Mouse (Mus musculus) midbrain, embryonic 15.5 days (tissue): Measurements from ENCODE around the gene Msi2. TPM values are rescaled to one million over a fixed set of nuclear protein-coding genes. Genes with fewer than 3 reads are reported as not detected.
A peak's percentile ranks its signal among the peaks of the same experiment; 100 is the strongest.

Source experiments
- ATAC-seq: fragments of 200-750 bp; cut with Nextera tagmentation; replicated peaks from 2 replicates; pipeline ENCODE4 v1.8.0; 2017; ENCODE audit warnings: moderate TSS enrichment
- H3K27ac ChIP-seq: fragments of 300-500 bp; sonication (generic); 2 replicates; pipeline ENCODE4 v1.5.1; 2015; ENCODE audit warnings: mild to moderate bottlenecking, inconsistent platforms
- H3K27me3 ChIP-seq: fragments of 300-500 bp; sonication (generic); replicated peaks from 2 replicates; pipeline ENCODE4 v1.6.1; 2015; ENCODE audit warnings: inconsistent platforms
- H3K36me3 ChIP-seq: fragments of 300-500 bp; sonication (generic); replicated peaks from 2 replicates; pipeline ENCODE4 v1.6.1; 2015; ENCODE audit warnings: inconsistent platforms
- H3K4me1 ChIP-seq: fragments of 300-500 bp; sonication (generic); 2 replicates; pipeline ENCODE4 v1.6.1; 2015; ENCODE audit warnings: inconsistent platforms
- H3K4me2 ChIP-seq: fragments of 300-500 bp; sonication (generic); 2 replicates; pipeline ENCODE4 v1.6.1; 2015; ENCODE audit warnings: inconsistent platforms, mild to moderate bottlenecking, moderate library complexity
- H3K4me3 ChIP-seq: fragments of 300-500 bp; sonication (generic); 2 replicates; pipeline ENCODE4 v1.5.1; 2015; ENCODE audit warnings: mild to moderate bottlenecking, inconsistent platforms
- H3K9ac ChIP-seq: fragments of 300-500 bp; sonication (generic); 2 replicates; pipeline ENCODE4 v1.6.1; 2015; ENCODE audit warnings: mild to moderate bottlenecking, inconsistent platforms
- H3K9me3 ChIP-seq: fragments of 300-500 bp; sonication (generic); 2 replicates; pipeline ENCODE4 v1.6.1; 2016; ENCODE audit warnings: inconsistent platforms
- whole genome bisulfite sequencing: fragments of 180-500 bp; shearing (Covaris S2); methylation state at CpG from one replicate; pipeline ENCODE4 v1.1.7; 2015; ENCODE audit warnings: mixed read lengths; 5-methylcytosine and 5-hydroxymethylcytosine counted together
- polyA plus RNA-seq: library from polyadenylated mRNA; unstranded; fragments of >200 nt; fragmentation: Nextera tagmentation; extraction: Ambion mirVana; gene quantifications from 2 replicates; pipeline ENCODE4 v1.2.1, GENCODE M21; 2015

Gene Msi2
- polyA plus RNA-seq, 1 experiment from 2014 or later: 33.6 TPM

DNA sequence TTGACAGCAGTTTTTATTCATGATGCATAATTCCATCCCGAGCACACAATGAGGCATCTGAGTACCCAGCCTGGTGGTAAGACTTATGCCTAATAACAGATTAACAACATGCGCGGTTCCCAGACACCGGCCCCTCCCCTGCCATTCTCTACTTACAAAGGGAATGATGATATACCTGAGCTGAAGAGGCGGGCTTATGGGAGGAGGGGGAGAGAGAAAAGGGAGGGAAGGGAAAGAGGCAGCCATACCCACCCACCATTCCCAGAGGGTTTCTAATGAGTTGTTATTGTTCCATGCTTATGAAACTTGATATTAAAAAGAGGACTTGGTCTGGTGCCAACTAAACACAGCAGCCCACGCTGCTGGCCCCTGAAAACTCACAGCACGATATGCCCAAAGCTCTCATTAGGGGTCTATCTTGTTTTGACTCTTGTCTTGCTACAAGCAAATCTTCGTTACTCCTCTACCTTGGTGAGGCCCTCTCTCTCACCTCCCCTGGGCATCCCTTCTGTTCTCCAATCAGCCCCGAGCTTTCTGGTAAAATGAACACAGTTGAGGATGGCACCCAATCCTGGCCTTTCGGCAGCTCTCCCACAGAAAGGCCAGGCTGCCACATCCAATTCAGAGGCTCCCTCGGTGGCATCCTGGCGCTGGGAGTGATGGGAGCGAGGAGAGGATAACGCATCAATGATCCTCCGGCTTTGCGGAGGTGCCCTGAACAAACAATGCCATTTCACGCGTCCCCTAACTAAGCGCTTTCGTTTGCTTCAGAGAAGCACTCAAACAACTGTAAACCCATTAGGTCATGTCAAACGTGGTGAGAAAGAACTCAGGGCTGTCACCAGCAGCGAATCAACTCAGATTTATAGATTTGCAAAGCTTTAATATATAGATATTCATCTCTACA, 286.7 kb downstream of the Msi2 start:
- Histone ChIP-seq H3K9me3 (no peaks in the 10 kb centered on the region), H3K9ac (0 out of 2 replicates have a peak overlapping the region, but pooled peaks have one; percentile 7), H3K27ac (peak overlapping the region; percentile 71), H3K4me2 (peak overlapping the region; percentile 3; the same call in 1 of the 2 replicates), H3K4me1 (peaks cover 57% of the 10 kb centered on the region), H3K36me3 (no peaks in the 10 kb centered on the region), H3K27me3 (no peaks in the 10 kb centered on the region), H3K4me3 (no peak overlapping the region)
- ATAC-seq: peak; percentile 51; the same call in 1 of the 2 replicates
- 23% methylated on average over 22 of the region's 22 CpGs for WGBS

DNA sequence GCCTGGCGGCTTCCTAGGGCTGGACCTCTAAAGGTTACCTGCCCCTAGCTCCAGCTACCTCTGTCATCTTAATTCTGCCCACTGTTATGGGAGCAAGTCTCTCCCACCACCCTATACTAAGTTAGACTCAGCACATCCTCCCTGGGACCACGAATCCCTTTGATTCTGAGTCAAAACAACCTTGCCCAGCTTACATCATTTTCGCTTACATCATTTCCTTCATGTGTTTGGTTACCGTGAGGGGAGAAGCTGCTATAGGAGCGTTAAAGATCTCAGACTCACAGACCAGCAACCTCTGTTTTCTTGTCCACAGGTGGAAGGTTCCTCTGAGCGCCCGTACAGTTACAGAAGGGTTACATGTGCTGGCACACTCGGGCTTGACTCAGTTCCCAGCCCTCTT, 288.0 kb downstream of the Msi2 start:
- H3K9me3 ChIP-seq: no peaks in the 10 kb centered on the region
- H3K27ac ChIP-seq: no peak overlapping the region
- H3K27me3 ChIP-seq: no peaks in the 10 kb centered on the region
- H3K9ac ChIP-seq: no peak overlapping the region
- 88% methylated on average over 8 of the region's 8 CpGs for WGBS
- H3K4me2 ChIP-seq: no peak overlapping the region
- H3K4me1 ChIP-seq: peaks cover 57% of the 10 kb centered on the region
- ATAC-seq: no peak
- no peak overlapping the region for H3K4me3 ChIP-seq
- H3K36me3 ChIP-seq: no peaks in the 10 kb centered on the region

DNA sequence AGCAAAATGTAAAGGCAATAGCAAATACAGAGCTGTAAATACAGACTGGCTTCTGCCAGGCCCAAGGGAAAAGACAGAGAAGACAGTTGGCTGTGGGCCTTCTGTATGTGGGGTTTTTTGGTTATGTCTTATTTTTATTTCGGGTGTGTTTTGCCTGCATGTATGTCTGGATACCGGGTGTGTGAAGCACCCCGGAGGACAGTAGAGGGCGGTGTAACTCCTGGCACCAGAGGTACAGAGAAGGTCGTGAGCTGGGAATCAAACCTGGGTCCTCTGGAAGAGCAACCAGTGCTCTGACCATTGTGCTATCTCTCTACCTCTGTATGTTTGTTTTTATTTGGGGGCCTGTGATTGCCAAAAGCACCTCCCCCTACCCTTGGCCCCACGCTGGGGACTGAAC, 288.6 kb downstream of the Msi2 start:
- WGBS: 95% methylated on average over 6 of the region's 6 CpGs
- no peaks in the 10 kb centered on the region for H3K9me3 ChIP-seq
- no peak overlapping the region for H3K27ac ChIP-seq
- H3K27me3 ChIP-seq: no peaks in the 10 kb centered on the region
- ATAC-seq: no peak
- no peak overlapping the region for H3K9ac ChIP-seq
- H3K4me1 ChIP-seq: peaks cover 61% of the 10 kb centered on the region
- no peak overlapping the region for H3K4me3 ChIP-seq
- H3K36me3 ChIP-seq: no peaks in the 10 kb centered on the region
- no peak overlapping the region for H3K4me2 ChIP-seq

DNA sequence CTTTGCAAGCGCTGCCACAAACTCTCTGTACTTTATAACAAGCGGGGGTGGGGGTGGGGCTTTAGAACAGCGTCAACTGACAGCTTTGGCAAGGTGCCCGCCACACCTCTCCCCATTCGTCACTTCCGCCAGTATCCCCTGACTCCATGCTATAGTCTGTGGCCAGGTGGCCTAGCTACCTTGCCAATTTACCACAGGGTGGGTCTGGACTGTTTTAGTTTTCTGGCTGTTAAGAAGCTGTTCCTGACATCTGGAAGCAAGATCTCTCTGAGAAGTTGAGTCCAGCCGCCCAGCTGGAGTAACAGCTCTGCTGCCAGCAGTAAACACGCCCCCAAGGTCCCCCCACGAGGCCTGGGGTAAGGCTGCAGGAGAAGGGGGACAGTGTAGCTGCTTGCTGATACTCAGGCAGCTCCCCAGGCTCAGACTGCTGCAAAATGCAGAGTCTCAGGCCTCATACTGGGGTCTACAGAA, 292.6 kb downstream of the Msi2 start:
- no peaks in the 10 kb centered on the region for H3K36me3 ChIP-seq
- peaks cover 78% of the 10 kb centered on the region for H3K4me1 ChIP-seq
- WGBS: 50% methylated on average over 9 of the region's 9 CpGs
- H3K4me2 ChIP-seq: no peak overlapping the region
- H3K27ac ChIP-seq: peak overlapping the region; percentile 46; the same call in 1 of the 2 replicates
- H3K4me3 ChIP-seq: no peak overlapping the region
- H3K27me3 ChIP-seq: no peaks in the 10 kb centered on the region
- no peak for ATAC-seq
- H3K9ac ChIP-seq: no peak overlapping the region
- no peaks in the 10 kb centered on the region for H3K9me3 ChIP-seq

DNA sequence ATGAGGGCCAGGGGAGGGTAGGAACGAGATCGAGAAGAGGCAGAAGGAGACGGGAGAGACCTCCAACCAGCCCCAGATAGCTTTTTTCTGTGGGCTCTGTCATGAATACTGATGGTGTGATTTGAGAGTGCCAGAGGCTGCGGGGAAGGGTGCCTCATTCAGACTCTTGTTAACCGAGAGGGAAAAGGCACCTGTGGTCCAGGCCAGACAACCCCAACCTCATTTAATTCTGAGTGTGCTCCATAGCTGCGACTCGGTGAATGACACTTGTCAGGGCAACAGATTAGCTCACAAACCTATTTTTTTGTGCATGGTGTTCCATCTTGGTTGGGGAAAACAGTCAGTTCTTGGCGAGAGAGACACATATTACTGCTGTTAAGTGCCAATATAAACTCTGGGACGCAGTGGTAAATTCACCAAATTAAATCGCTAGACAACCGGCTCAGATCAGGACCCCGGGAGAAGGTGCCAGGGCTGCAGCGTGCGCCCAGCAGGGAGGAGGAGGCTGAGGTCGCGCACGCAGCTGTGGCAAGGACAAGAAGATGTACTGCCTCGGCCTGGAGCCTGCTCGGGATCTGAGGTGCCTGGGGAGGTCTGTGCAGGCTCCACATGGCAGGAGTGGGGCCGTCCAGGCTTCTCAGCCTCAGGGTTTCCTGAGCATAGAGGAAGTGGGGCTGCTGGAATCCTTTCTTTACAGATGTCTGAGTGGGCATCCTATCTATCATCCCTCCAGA, 294.1 kb downstream of the Msi2 start:
- WGBS: 37% methylated on average over 20 of the region's 20 CpGs
- Histone ChIP-seq H3K4me3 (no peak overlapping the region), H3K9me3 (no peaks in the 10 kb centered on the region), H3K27ac (peak overlapping the region; percentile 40), H3K36me3 (no peaks in the 10 kb centered on the region), H3K9ac (no peak overlapping the region), H3K4me1 (peaks cover 76% of the 10 kb centered on the region), H3K27me3 (no peaks in the 10 kb centered on the region), H3K4me2 (no peak overlapping the region)
- ATAC-seq: no peak

DNA sequence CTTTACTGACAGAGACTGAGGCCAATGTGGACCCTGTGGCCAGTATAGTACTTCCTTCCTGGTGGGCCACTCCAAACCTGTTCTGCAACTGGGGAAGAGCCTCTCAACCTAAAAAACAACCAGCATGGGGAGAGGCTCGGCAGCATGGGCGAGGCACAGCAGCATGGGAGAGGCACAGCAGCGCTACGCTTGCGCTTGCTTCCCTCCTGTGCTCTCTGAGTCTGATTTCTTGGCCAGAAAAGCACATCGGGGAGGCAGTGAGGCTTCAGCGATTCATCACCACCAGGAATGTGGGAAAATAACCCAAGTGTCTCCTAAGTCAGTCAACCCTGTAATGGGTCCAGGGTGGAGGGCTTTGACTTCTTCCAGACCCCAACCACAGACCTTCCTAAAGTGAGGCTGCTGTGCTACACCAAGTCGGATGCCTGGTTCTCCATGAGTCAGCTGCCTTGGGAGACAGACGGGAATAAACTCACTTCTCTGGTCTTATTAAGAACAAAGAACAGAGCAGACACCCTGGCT, 297.2 kb downstream of the Msi2 start:
- H3K27ac ChIP-seq: peak overlapping the region; percentile 65
- 50% methylated on average over 9 of the region's 9 CpGs for WGBS
- H3K36me3 ChIP-seq: no peaks in the 10 kb centered on the region
- H3K9me3 ChIP-seq: no peaks in the 10 kb centered on the region
- peaks cover 48% of the 10 kb centered on the region for H3K4me1 ChIP-seq
- H3K27me3 ChIP-seq: no peaks in the 10 kb centered on the region
- H3K4me2 ChIP-seq: no peak overlapping the region
- ATAC-seq: no peak
- H3K4me3 ChIP-seq: no peak overlapping the region
- H3K9ac ChIP-seq: no peak overlapping the region

DNA sequence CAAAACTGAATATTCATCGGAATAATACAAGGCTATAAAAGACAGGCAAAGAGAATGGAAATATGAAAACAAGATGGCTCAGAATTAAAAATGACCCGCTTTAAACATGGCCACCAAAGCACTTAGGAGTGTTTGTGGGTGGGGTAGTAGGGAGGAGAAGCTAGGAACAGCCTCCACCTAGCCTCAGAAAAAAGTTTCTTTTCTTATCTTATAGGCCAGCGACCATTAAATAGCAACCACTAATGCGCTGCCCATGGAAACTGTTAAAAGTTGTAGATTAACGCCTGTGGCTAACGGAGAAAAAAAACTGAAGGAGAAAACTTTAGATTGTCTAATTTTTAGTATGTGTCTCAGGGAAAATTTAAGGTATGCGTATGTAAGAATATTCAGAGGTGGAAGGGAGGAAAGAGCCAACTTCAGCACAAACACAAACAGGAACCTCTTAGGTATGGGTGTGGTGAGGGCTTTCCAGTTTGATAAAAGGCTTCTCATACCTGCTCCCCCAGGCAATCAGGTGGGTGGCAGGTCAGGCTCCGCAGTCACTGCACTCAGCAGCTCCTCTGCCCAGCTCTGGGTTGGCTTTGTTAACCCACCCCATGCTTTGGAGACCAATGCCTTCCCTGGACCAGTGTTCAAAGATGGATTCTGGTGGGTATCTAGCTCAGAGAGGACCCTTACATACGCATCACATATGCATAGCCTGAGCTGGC, 298.5 kb downstream of the Msi2 start:
- no peak for ATAC-seq
- Histone ChIP-seq H3K9me3 (no peaks in the 10 kb centered on the region), H3K4me3 (no peak overlapping the region), H3K27me3 (no peaks in the 10 kb centered on the region), H3K4me2 (no peak overlapping the region), H3K27ac (no peak overlapping the region), H3K4me1 (peaks cover 44% of the 10 kb centered on the region), H3K9ac (no peak overlapping the region), H3K36me3 (no peaks in the 10 kb centered on the region)
- WGBS: 91% methylated on average over 9 of the region's 9 CpGs

DNA sequence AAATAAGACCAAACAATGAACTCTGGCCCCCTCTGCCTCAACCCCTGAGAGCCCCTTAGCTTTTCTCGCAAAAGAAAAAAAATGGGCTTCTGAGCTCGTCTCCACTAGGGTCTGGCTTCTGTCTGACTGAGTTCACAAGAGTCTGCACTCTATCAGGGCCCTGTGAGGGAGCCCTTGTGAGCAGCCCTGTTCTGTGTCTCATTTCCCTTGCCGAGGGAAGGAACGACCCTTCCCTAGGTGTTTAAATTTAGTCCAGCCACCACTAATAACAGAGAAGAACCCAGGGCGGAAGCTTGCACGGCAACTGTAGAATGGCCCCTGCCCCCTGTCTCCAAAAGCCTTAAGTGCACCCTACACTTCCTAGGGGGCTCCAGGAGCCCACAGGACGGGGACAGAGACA, 299.2 kb downstream of the Msi2 start:
- no peaks in the 10 kb centered on the region for H3K27me3 ChIP-seq
- WGBS: 60% methylated on average over 7 of the region's 7 CpGs
- no peaks in the 10 kb centered on the region for H3K9me3 ChIP-seq
- H3K27ac ChIP-seq: no peak overlapping the region
- peaks cover 44% of the 10 kb centered on the region for H3K4me1 ChIP-seq
- no peak overlapping the region for H3K4me2 ChIP-seq
- H3K4me3 ChIP-seq: no peak overlapping the region
- H3K36me3 ChIP-seq: no peaks in the 10 kb centered on the region
- H3K9ac ChIP-seq: no peak overlapping the region
- no peak for ATAC-seq

DNA sequence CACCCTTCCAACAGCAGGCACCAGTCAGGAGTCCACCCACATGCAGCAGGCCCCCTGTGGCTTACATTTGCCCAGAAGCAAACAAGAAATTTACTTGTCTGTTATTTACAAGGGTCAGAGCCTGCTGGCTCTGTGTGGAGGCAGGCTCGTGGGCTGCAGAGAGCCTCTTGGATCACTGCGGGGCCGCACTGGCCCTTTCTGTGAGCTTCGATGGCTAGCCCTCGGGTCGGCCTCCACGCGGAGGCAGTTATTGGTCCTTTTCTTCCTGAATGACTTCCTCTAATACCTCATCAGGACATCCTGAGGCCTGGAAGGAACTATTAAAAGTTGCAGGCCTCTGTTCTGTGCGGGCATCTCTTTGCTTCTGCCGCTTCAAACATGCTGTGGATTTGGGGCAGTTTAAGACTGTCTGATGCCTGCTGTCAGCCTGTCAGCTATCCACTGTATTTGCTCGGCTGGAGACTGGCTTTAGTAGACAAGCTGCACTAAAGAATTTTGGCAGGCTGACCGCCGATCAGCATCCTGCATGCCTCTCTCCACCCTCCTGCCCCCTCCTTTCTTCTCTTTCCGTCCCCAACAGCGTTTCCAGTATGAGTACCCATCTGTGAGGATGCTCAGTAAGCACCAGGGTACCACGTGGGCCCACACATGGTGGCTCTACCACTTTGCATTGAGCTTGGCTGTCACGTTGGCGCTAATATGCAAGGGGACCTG, 304.0 kb downstream of the Msi2 start:
- Histone ChIP-seq H3K27me3 (no peaks in the 10 kb centered on the region), H3K4me3 (no peak overlapping the region), H3K36me3 (no peaks in the 10 kb centered on the region), H3K27ac (peak overlapping the region; percentile 70), H3K9ac (no peak overlapping the region; the same call in 1 of the 2 replicates), H3K4me1 (peaks cover 41% of the 10 kb centered on the region), H3K4me2 (no peak overlapping the region), H3K9me3 (no peaks in the 10 kb centered on the region)
- 23% methylated on average over 18 of the region's 18 CpGs for WGBS
- ATAC-seq: peak; percentile 48

DNA sequence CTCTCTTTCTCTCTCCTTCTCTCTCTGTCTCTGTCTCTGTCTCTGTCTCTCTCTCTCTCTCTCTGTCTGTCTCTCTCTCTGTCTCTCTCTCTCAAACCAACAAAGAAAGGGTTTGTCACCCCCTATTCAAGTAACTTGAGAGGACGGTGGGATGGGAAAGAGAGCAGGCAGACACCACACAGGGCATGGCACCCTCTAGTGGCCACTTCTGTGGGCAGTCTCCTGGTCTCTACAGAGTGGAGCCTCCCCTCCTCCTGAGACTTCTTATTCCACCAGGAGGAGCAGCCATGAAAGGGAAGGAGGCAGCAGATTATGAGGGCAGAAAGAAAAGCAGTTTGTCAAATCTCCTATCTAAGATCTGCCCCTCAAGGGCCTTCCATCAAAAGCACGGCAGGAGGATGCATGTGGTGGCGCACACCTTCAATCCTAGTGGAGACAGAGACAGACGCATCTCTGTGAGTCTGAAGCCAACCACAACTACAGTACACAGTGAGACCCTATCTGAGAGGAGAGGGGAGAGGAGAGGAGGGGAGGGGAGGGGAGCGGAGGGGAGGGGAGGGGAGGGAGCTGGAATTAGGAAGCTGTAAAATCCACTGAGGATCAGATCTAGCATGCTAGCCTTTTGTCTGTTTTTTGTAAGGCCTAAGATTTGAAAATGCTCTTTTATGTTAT, 305.8 kb downstream of the Msi2 start:
- Histone ChIP-seq H3K9ac (no peak overlapping the region), H3K27me3 (no peaks in the 10 kb centered on the region), H3K4me3 (no peak overlapping the region), H3K4me2 (no peak overlapping the region), H3K4me1 (peaks cover 41% of the 10 kb centered on the region), H3K9me3 (no peaks in the 10 kb centered on the region), H3K36me3 (no peaks in the 10 kb centered on the region), H3K27ac (peak overlapping the region; percentile 70)
- 22% methylated on average over 5 of the region's 5 CpGs for WGBS
- peak; percentile 64; the same call in 1 of the 2 replicates for ATAC-seq

DNA sequence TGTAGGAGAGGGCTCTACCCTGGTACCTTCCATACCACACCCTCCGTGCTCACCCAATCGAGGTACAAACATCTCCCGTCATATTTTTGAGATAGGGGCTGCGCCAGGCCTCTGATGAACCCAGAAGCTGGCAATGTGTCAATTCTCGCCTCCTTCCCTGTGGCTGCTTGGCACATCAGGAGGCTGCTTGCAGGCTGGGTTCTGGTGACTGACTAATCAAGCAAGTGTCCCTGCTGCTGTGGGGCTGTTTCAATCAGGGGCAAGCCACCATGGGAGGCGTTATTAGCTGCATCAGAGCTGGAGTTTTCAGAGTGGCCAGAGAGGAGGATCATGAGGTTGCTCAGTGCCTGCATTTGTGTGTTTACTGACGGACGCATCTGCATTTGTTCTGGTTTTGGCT, 310.0 kb downstream of the Msi2 start:
- Histone ChIP-seq H3K4me1 (peaks cover 56% of the 10 kb centered on the region), H3K9me3 (no peaks in the 10 kb centered on the region), H3K36me3 (no peaks in the 10 kb centered on the region), H3K4me3 (no peak overlapping the region), H3K9ac (no peak overlapping the region), H3K27ac (peak overlapping the region; percentile 23), H3K27me3 (no peaks in the 10 kb centered on the region), H3K4me2 (no peak overlapping the region)
- ATAC-seq: no peak
- WGBS: 76% methylated on average over 8 of the region's 8 CpGs
